Mouse (Mus musculus) urinary bladder, adult 2 months (tissue): Measurements from ENCODE around the gene Kcnq4. TPM values are rescaled to one million over a fixed set of nuclear protein-coding genes. Genes with fewer than 3 reads are reported as not detected.
A peak's percentile ranks its signal among the peaks of the same experiment; 100 is the strongest.

Experiments
- DNase-seq: peaks from one replicate; pipeline ENCODE4 v3.0.0; 2022; ENCODE audit warnings: low spot score
- polyA plus RNA-seq: library from polyadenylated mRNA; depleted of rRNA; stranded (reverse); fragments of >200 nt; gene quantifications from 2 replicates; pipeline ENCODE4 v1.2.3, GENCODE M21; 2012; rRNA removed

The Kcnq4 gene
- polyA plus RNA-seq, result 20.2 and 21.7 TPM in 2 replicates

- DNase-seq, result no peak
These were observed at the start of gene Kcnq4 for GRCm38 (mm10) chr4:120747941-120748866. Kcnq4 (minus strand) TSS chr4:120748612.

GRCm38 (mm10) chr4:120796687-120797086, 48.3 kb upstream of the Kcnq4 start:
- DNase-seq, result no peak

GRCm38 (mm10) chr4:120795646-120796045, 47.2 kb upstream of the Kcnq4 start:
- no peak for DNase-seq

GRCm38 (mm10) chr4:120792918-120793317, 44.5 kb upstream of the Kcnq4 start:
- no peak for DNase-seq

GRCm38 (mm10) chr4:120790027-120790426, 41.6 kb upstream of the Kcnq4 start:
- DNase-seq, result no peak

- no peak for DNase-seq
These were observed 7.4 kb upstream of the Kcnq4 start for GRCm38 (mm10) chr4:120755801-120756200.

GRCm38 (mm10) chr4:120755299-120755698, 6.9 kb upstream of the Kcnq4 start:
- no peak for DNase-seq

- no peak for DNase-seq
These were observed 1.2 kb upstream of the Kcnq4 start for GRCm38 (mm10) chr4:120749601-120750000.

GRCm38 (mm10) chr4:120747243-120747792, 1.1 kb downstream of the Kcnq4 start:
- DNase-seq, result peak; percentile 41

GRCm38 (mm10) chr4:120746552-120747150, 1.8 kb downstream of the Kcnq4 start:
- DNase-seq, result no peak

- no peak for DNase-seq
These were observed 2.5 kb downstream of the Kcnq4 start for GRCm38 (mm10) chr4:120745731-120746551.

- no peak for DNase-seq
These were observed 4.8 kb downstream of the Kcnq4 start for GRCm38 (mm10) chr4:120743636-120744035.

- DNase-seq, result no peak
These were observed 7.1 kb downstream of the Kcnq4 start for GRCm38 (mm10) chr4:120741303-120741702.

- DNase-seq, result no peak
These were observed 14.3 kb downstream of the Kcnq4 start for GRCm38 (mm10) chr4:120734012-120734622.

GRCm38 (mm10) chr4:120732737-120733136, 15.7 kb downstream of the Kcnq4 start:
- no peak for DNase-seq

GRCm38 (mm10) chr4:120731030-120731644, 17.3 kb downstream of the Kcnq4 start:
- peak; percentile 42 for DNase-seq

- no peak for DNase-seq
These were observed 17.8 kb downstream of the Kcnq4 start for GRCm38 (mm10) chr4:120730574-120730973.

- DNase-seq, result no peak
These were observed 18.3 kb downstream of the Kcnq4 start for GRCm38 (mm10) chr4:120730146-120730545.

- DNase-seq, result no peak
These were observed 19.0 kb downstream of the Kcnq4 start for GRCm38 (mm10) chr4:120729441-120729840.

GRCm38 (mm10) chr4:120727842-120728241, 20.6 kb downstream of the Kcnq4 start:
- DNase-seq, result no peak

- DNase-seq, result no peak
These were observed 22.2 kb downstream of the Kcnq4 start for GRCm38 (mm10) chr4:120726174-120726573.
